Mouse (Mus musculus) gonadal fat pad, adult 2 months (tissue): ENCODE measurements around the gene Ascl2. TPM values are rescaled to one million over a fixed set of nuclear protein-coding genes. Genes with fewer than 3 reads are reported as not detected.

ENCODE experiments used
- DNase-seq: peaks from one replicate; pipeline ENCODE4 v3.0.0-alpha.2; 2012; ENCODE audit warnings: low read depth
- polyA plus RNA-seq: library from polyadenylated mRNA; depleted of rRNA; stranded (reverse); fragments of >200 nt; gene quantifications from 2 replicates; pipeline ENCODE4 v1.2.3, GENCODE M21; 2012; rRNA removed

Ascl2 gene
- polyA plus RNA-seq, 1 experiment = 2.0 TPM

GRCm38 (mm10) chr7:142917659-142918058 lies 51.4 kb downstream of the Ascl2 start:
- DNase-seq = no peak

Other genes with a start within 250 kb of the Ascl2 start
- not detected in 2 replicates for gene Ins2, start 225.9 kb downstream of the Ascl2 start, polyA plus RNA-seq
- gene Th, start 38.1 kb downstream of the Ascl2 start, polyA plus RNA-seq = 0.30 and 0.68 TPM in 2 replicates
- 3.3 and 3.5 TPM in 2 replicates for gene Tspan32, start 35.8 kb upstream of the Ascl2 start, polyA plus RNA-seq
- 621 and 798 TPM in 2 replicates for gene Cd81, start 83.5 kb upstream of the Ascl2 start, polyA plus RNA-seq
- gene Tssc4, start 100.0 kb upstream of the Ascl2 start, polyA plus RNA-seq = 70.5 and 80.6 TPM in 2 replicates
- gene Trpm5, start 125.4 kb upstream of the Ascl2 start, polyA plus RNA-seq = 0.35 and 0.36 TPM in 2 replicates
- 19.7 and 24.7 TPM in 2 replicates for gene Kcnq1, start 137.1 kb upstream of the Ascl2 start, polyA plus RNA-seq